Mouse (Mus musculus): Measurements from ENCODE around the gene Cyp1a2. TPM values are rescaled to one million over a fixed set of nuclear protein-coding genes. Genes with fewer than 3 reads are reported as not detected.

Cyp1a2 gene
- polyA plus RNA-seq, 1 experiment from 2014 or later: not detected

DNA sequence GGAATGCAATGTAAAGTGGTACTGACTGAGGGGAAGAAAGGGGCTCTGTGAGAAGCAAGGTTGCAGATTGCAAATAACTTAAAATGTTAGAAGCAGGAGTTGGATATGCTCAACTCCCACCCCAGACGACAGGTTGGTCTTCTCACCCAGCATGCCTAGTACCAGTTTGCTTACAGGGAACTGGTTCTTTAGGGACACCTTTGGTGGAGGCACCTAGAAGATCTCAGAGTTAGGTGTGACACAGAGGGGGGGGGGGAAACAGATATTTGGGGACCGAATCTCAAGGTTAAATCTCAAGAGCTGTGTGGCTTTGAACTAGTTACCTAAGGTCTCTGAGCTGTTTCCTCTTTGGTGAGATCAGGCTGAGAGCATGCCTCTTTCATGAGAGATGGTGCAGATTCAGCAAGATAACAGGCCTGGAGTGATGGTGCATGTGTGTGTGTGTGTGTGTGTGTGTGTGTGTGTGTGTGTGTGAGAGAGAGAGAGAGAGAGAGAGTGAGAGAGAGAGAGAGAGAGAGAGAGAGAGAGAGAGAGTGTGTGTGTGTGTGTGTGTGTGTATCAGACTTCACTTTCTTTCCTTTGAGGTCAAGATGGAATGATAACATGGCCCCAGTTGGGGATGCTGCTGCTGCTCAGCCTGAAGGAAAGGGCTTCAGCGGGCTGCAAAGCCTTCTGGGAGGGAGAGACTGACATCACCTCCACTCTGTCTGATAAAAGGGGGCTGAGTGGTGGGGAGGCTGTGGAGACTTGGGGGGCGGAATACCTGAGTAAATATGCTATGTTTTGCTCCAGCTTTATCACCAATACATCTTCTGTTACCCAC is 36.0 kb downstream of the Cyp1a2 start:
- no peak overlapping the region for H3K27ac ChIP-seq (replicated peaks; ENCODE audit: low read depth, low read length)
- H3K36me3 ChIP-seq (ENCODE audit: control insufficient read depth, insufficient read depth, low read length): no peaks in the 10 kb centered on the region
- H3K4me2 ChIP-seq (ENCODE audit: low read depth, low read length): no peak overlapping the region
- H3K9me3 ChIP-seq (ENCODE audit: control insufficient read depth, low read length): no peaks in the 10 kb centered on the region
- no peak for DNase-seq (ENCODE audit: low spot score)
- peaks cover 22% of the 10 kb centered on the region for H3K4me1 ChIP-seq (ENCODE audit: control insufficient read depth, insufficient read depth, low read length)
- WGBS: 65% methylated on average over 4 of the region's 4 CpGs
- no peak overlapping the region for H3K4me3 ChIP-seq (ENCODE audit: low read depth, low read length)
- no peaks in the 10 kb centered on the region for H3K27me3 ChIP-seq (replicated peaks; ENCODE audit: control insufficient read depth, insufficient read depth, low read length)
- ATAC-seq (ENCODE audit: low read depth): no peak
- H3K9ac ChIP-seq (ENCODE audit: low read depth, low read length): no peak overlapping the region

DNA sequence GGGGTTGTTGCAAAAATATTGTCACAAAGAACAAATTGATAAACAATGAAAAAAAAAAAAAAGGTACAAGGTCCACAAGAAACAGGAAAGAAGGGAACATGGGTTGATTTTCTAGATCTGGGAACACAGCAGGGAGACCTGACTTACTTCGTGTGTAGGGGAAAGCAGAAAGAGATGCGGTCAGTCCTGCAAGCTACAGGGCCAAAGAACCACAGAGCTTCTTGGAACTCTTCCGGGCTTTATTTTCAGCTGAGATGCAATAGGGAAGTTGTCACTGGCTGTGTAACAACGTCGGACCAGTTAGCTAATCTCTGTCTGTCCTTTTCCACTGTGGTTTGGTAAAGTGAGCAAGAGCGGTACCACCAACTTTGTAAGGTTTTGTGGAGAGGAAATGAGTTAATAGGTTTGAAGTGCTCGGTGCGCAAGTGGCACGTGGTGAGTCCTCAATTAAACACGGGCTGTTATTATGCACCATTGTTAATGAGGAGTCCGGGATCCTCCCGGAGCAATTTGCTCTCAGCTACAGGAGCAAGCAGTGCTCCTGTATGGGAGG is 36.9 kb downstream of the Cyp1a2 start:
- no peaks in the 10 kb centered on the region for H3K27me3 ChIP-seq (replicated peaks; ENCODE audit: control insufficient read depth, insufficient read depth, low read length)
- H3K4me2 ChIP-seq (ENCODE audit: low read depth, low read length): no peak overlapping the region
- peaks cover 22% of the 10 kb centered on the region for H3K4me1 ChIP-seq (ENCODE audit: control insufficient read depth, insufficient read depth, low read length)
- H3K9ac ChIP-seq (ENCODE audit: low read depth, low read length): no peak overlapping the region
- no peak overlapping the region for H3K4me3 ChIP-seq (ENCODE audit: low read depth, low read length)
- DNase-seq (ENCODE audit: low spot score) (no peak), ATAC-seq (ENCODE audit: low read depth) (no peak)
- no peak overlapping the region for H3K27ac ChIP-seq (replicated peaks; ENCODE audit: low read depth, low read length)
- H3K36me3 ChIP-seq (ENCODE audit: control insufficient read depth, insufficient read depth, low read length): 0 out of 2 replicates have a peak, but pooled peaks cover 7% of the 10 kb centered on the region
- WGBS: 68% methylated on average over 12 of the region's 12 CpGs
- H3K9me3 ChIP-seq (ENCODE audit: control insufficient read depth, low read length): no peaks in the 10 kb centered on the region

DNA sequence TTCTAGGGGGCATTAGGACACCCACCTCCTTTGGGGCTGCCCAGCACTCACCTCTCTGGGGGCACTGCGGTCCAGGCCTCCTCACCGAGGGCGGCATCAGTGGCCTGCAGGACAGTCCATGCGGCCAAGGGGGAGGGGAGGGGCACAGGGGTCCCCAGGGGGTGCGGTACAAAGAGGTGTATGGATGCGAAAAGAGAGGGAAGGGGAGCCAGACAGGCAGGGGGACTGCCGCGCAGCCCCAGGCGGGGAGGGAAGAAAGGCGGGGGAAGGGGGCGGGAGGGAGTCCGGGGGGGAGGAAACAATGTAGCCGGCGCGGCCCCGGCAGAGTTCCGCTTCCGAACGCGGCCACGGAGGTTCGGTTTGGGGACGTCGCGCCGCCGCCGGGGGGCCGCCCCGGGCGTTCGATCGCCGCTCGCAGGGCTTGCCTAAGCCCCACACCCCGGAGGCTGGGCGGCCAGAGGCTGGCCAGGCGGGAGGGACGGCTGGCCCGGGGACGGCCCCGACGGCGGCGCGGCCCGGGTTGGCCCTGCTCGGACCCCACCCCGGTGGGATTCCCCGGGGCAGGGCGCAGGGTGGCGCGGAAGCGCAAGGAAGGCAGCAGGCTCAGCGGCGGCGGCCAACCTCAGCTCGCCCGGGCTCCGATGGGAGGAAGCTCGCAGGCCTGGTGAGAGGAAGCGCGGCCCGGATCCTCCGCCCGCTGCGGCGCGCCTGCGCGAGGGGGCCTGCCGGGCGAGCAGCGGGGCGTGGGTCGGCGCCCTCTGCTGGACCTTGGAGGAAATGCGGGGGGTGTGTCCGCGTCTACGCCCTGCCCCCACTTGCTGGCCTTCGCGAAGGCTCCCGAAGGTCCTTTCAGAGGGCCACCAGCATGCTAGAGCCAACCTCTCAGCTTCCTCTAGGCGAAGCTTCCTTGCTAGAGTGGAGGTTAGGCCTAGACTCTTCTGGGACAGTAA is 38.3 kb downstream of the Cyp1a2 start:
- ATAC-seq (ENCODE audit: low read depth) (peak; percentile 91), DNase-seq (ENCODE audit: low spot score) (peak; percentile 92)
- WGBS: 0% methylated on average over 3 of the region's 85 CpGs
- peak overlapping the region; percentile 83 for H3K4me2 ChIP-seq (ENCODE audit: low read depth, low read length)
- peak overlapping the region; percentile 96 for H3K9ac ChIP-seq (ENCODE audit: low read depth, low read length)
- no peaks in the 10 kb centered on the region for H3K9me3 ChIP-seq (ENCODE audit: control insufficient read depth, low read length)
- peak overlapping the region; percentile 93 for H3K27ac ChIP-seq (replicated peaks; ENCODE audit: low read depth, low read length)
- peak overlapping the region; percentile 84 for H3K4me3 ChIP-seq (ENCODE audit: low read depth, low read length)
- no peaks in the 10 kb centered on the region for H3K27me3 ChIP-seq (replicated peaks; ENCODE audit: control insufficient read depth, insufficient read depth, low read length)
- H3K4me1 ChIP-seq (ENCODE audit: control insufficient read depth, insufficient read depth, low read length): peaks cover 26% of the 10 kb centered on the region
- 0 out of 2 replicates have a peak, but pooled peaks cover 7% of the 10 kb centered on the region for H3K36me3 ChIP-seq (ENCODE audit: control insufficient read depth, insufficient read depth, low read length)

DNA sequence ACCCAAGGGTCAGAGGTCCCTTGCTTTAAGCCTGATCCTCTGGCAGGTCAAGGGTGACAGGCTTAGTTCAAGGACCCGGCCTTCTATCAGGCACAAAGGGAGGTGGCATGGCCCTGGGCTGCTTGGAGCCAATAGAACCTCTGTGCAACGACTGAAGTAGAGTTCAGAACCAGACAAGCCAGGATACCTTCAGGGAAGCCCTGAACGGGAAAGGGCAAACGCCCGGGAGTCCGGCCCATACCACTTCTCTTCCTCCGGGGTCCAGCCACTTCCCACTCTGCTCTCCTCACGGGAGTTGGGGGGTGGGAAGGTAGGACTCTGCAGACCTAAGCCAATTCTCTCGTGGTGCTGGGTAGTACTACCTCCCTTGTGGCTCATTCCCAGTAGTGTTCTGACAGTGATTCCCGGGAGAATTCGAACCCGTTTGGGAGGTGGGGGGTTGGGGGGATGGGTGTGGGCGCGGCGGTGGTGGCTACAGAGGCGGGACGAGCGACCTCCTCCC is 39.0 kb downstream of the Cyp1a2 start:
- Histone ChIP-seq H3K9me3 (ENCODE audit: control insufficient read depth, low read length) (no peaks in the 10 kb centered on the region), H3K4me2 (ENCODE audit: low read depth, low read length) (peak overlapping the region; percentile 83), H3K4me1 (ENCODE audit: control insufficient read depth, insufficient read depth, low read length) (peaks cover 33% of the 10 kb centered on the region), H3K36me3 (ENCODE audit: control insufficient read depth, insufficient read depth, low read length) (0 out of 2 replicates have a peak, but pooled peaks cover 7% of the 10 kb centered on the region), H3K9ac (ENCODE audit: low read depth, low read length) (peak overlapping the region; percentile 96), H3K4me3 (ENCODE audit: low read depth, low read length) (peak overlapping the region; percentile 84), H3K27ac (replicated peaks; ENCODE audit: low read depth, low read length) (peak overlapping the region; percentile 93; the same call in 1 of the 2 replicates), H3K27me3 (replicated peaks; ENCODE audit: control insufficient read depth, insufficient read depth, low read length) (no peaks in the 10 kb centered on the region)
- under 1% methylated on average over 18 of the region's 18 CpGs for WGBS
- DNase-seq (ENCODE audit: low spot score): no peak
- no peak for ATAC-seq (ENCODE audit: low read depth)

DNA sequence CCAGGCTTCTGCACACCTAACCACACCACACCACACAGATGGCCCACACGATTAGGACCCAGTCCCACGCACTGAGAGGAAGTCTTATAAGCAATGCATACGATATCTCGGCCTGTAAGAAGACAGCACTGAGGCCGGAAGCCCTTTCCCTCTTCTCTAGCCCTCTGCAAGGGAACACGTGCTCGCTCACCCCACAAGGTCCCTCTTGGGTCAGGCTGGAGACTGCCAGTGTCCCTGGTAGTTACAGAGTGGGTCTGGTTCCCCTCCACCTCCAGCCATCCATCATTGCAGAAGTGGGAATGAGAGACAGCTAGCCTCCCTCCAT is 39.7 kb downstream of the Cyp1a2 start:
- Histone ChIP-seq H3K36me3 (ENCODE audit: control insufficient read depth, insufficient read depth, low read length) (0 out of 2 replicates have a peak, but pooled peaks cover 7% of the 10 kb centered on the region), H3K27ac (replicated peaks; ENCODE audit: low read depth, low read length) (0 out of 2 replicates have a peak overlapping the region, but pooled peaks have one; percentile 13), H3K27me3 (replicated peaks; ENCODE audit: control insufficient read depth, insufficient read depth, low read length) (no peaks in the 10 kb centered on the region), H3K4me2 (ENCODE audit: low read depth, low read length) (peak overlapping the region; percentile 83), H3K9ac (ENCODE audit: low read depth, low read length) (peak overlapping the region; percentile 96), H3K4me1 (ENCODE audit: control insufficient read depth, insufficient read depth, low read length) (peaks cover 40% of the 10 kb centered on the region), H3K9me3 (ENCODE audit: control insufficient read depth, low read length) (no peaks in the 10 kb centered on the region), H3K4me3 (ENCODE audit: low read depth, low read length) (peak overlapping the region; percentile 84)
- no peak for ATAC-seq (ENCODE audit: low read depth)
- no peak for DNase-seq (ENCODE audit: low spot score)
- 23% methylated on average over 7 of the region's 7 CpGs for WGBS

DNA sequence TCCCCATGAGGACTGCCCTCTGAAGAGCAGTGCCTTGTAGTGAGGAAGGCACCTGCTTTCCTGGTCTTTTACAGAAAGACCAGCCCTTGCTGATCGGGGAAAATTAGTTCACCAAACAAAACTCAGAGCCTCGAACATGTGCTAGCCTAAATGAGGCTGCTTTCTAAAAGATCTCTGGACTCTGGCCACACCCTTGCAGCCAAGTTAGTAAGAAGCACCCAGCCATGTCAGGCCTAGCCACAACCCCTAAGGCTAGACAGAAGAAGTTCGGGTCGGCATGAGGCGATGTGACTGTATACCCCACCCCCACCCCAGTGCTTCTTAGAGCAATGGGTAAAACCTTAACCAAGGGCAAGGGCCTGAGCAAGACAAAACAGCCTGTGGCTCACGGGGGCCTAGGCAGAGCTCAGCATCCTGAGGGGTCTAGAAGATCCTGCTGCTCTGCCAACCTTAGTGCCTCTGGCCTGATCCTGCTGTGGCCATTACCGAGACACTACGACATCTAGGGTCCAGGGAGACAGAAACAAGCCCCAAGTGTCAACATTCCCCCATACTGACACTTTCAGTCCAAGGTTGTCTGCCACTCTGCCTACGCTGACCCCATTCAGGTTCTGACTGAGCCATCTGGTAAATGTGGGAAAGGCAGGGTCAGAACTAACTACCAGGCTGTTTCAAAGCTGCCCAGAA is 40.2 kb downstream of the Cyp1a2 start:
- DNase-seq (ENCODE audit: low spot score) (no peak), ATAC-seq (ENCODE audit: low read depth) (no peak)
- H3K9me3 ChIP-seq (ENCODE audit: control insufficient read depth, low read length): no peaks in the 10 kb centered on the region
- H3K9ac ChIP-seq (ENCODE audit: low read depth, low read length): peak overlapping the region; percentile 96
- H3K4me2 ChIP-seq (ENCODE audit: low read depth, low read length): peak overlapping the region; percentile 83
- H3K27me3 ChIP-seq (replicated peaks; ENCODE audit: control insufficient read depth, insufficient read depth, low read length): no peaks in the 10 kb centered on the region
- WGBS: 57% methylated on average over 9 of the region's 9 CpGs
- 0 out of 2 replicates have a peak overlapping the region, but pooled peaks have one; percentile 13 for H3K27ac ChIP-seq (replicated peaks; ENCODE audit: low read depth, low read length)
- H3K4me3 ChIP-seq (ENCODE audit: low read depth, low read length): peak overlapping the region; percentile 84
- 0 out of 2 replicates have a peak, but pooled peaks cover 7% of the 10 kb centered on the region for H3K36me3 ChIP-seq (ENCODE audit: control insufficient read depth, insufficient read depth, low read length)
- peaks cover 45% of the 10 kb centered on the region for H3K4me1 ChIP-seq (ENCODE audit: control insufficient read depth, insufficient read depth, low read length)

DNA sequence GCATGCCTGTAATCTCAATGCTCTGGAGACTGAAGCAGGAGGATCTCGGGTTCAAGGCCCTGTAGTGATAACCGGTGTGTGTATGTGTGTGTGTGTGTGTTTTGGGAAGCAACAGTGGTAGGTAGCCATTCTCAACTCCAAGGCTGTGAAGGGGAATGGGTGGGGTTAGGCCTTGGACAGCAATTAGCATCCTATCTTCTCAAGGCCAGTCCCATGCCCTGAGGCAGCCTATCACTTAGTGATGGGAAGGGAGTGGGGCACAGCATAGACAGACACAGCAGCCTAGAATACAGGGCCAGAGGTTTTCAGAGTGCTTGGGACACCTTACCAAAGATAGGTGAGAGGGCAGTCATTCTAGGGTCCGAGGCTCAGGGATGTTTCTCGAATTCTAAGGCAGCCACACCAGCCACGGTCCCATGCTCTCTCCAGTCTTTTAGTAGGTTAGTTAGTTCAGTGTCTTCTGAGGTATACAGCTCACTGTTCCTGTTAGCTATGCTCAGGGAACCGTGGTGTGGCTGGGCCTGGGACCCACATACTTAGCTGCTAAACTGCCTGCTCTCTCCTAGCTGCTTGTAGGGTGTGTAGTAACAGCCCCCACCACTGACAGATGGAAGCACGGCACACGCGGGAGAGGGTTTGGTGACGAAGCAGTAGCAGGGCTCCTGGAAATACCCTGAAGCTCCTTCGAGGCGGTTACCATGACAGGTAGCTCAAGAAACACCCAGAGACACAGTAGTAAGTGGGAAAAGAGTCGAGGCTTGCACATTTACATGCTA is 41.5 kb downstream of the Cyp1a2 start:
- WGBS: 73% methylated on average over 13 of the region's 13 CpGs
- Histone ChIP-seq H3K4me1 (ENCODE audit: control insufficient read depth, insufficient read depth, low read length) (peaks cover 53% of the 10 kb centered on the region), H3K36me3 (ENCODE audit: control insufficient read depth, insufficient read depth, low read length) (0 out of 2 replicates have a peak, but pooled peaks cover 7% of the 10 kb centered on the region), H3K9ac (ENCODE audit: low read depth, low read length) (no peak overlapping the region), H3K27ac (replicated peaks; ENCODE audit: low read depth, low read length) (no peak overlapping the region), H3K4me3 (ENCODE audit: low read depth, low read length) (no peak overlapping the region), H3K4me2 (ENCODE audit: low read depth, low read length) (no peak overlapping the region), H3K9me3 (ENCODE audit: control insufficient read depth, low read length) (no peaks in the 10 kb centered on the region), H3K27me3 (replicated peaks; ENCODE audit: control insufficient read depth, insufficient read depth, low read length) (no peaks in the 10 kb centered on the region)
- ATAC-seq (ENCODE audit: low read depth) (no peak), DNase-seq (ENCODE audit: low spot score) (no peak)
